Mouse (Mus musculus) E14TG2a.4 (cell line): ENCODE results near the gene Btbd6.

ENCODE experiments used
- H3K27me3 ChIP-seq: 2 replicates; pipeline ENCODE4 v1.6.1; 2014; ENCODE audit warnings: low read length, control low read depth; ENCODE audit not compliant: insufficient read depth
- H3K36me3 ChIP-seq: 2 replicates; pipeline ENCODE4 v1.6.1; 2014; ENCODE audit warnings: low read length, control low read depth; ENCODE audit not compliant: insufficient read depth
- H3K4me1 ChIP-seq: replicated peaks from 2 replicates; pipeline ENCODE4 v1.6.1; 2014; ENCODE audit warnings: low read depth, low read length, control low read depth
- H3K4me3 ChIP-seq: replicated peaks from 2 replicates; pipeline ENCODE4 v1.5.1; 2014; ENCODE audit warnings: mild to moderate bottlenecking, low read length
- H3K9me3 ChIP-seq: 2 replicates; pipeline ENCODE4 v1.6.1; 2014; ENCODE audit warnings: low read length, control low read depth
- CTCF ChIP-seq: conservative IDR thresholded peaks from 2 replicates; pipeline ENCODE4 v1.5.1; 2014; ENCODE audit warnings: low read length
- NANOG ChIP-seq: IDR thresholded peaks from 2 replicates; pipeline ENCODE4 v1.6.1; 2014; ENCODE audit warnings: borderline replicate concordance, low read length, mixed read lengths
- POU5F1 ChIP-seq: IDR thresholded peaks from 2 replicates; pipeline ENCODE4 v1.6.1; 2014; ENCODE audit warnings: low read length, borderline replicate concordance

Btbd6 gene

GRCm38 (mm10) chr12:112938873-112939565, 37.3 kb upstream of the Btbd6 start:
- H3K4me3 ChIP-seq, result peak overlapping the region; percentile 10; the same call in 1 of the 2 replicates

DNA sequence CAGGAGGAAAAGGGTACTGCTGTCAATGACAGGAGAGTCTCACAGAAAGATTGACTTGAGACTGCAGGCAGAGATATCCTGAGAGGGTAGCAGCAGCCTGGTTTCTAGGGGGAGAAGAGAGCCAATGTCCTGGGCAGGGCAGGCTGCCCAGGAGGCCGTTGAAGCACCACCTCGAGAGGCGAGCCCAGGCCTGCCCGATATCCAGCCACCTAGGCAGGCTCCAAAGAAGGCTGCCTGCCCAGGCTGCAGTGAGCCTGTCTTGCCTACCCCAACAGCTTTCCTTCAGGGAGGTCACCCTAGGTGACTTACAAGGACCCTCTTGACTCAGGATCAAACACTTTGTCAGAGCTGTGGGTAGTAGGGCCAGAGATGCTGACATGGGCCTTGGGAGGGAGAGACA, 36.0 kb upstream of the Btbd6 start:
- TF ChIP-seq NANOG, result no peak
- TF ChIP-seq POU5F1, result no peak
- TF ChIP-seq CTCF, result no peak
- Histone ChIP-seq H3K36me3 (peaks cover 11% of the 10 kb centered on the region), H3K4me1 (peaks cover 51% of the 10 kb centered on the region), H3K4me3 (no peak overlapping the region), H3K9me3 (no peaks in the 10 kb centered on the region), H3K27me3 (peaks cover 9% of the 10 kb centered on the region)

More at GRCm38 (mm10) chr12:112938873-112939565, 37.3 kb upstream of the Btbd6 start:
- H3K27me3 ChIP-seq, result peaks cover 9% of the 10 kb centered on the region
- H3K9me3 ChIP-seq, result no peaks in the 10 kb centered on the region
- TF ChIP-seq NANOG (no peak), CTCF (no peak)
- H3K36me3 ChIP-seq, result peaks cover 12% of the 10 kb centered on the region
- H3K4me1 ChIP-seq, result peaks cover 46% of the 10 kb centered on the region

- peaks cover 55% of the 10 kb centered on the region for H3K4me1 ChIP-seq
- H3K27me3 ChIP-seq, result peaks cover 9% of the 10 kb centered on the region
- peaks cover 6% of the 10 kb centered on the region for H3K36me3 ChIP-seq
- peak overlapping the region; percentile 78 for H3K4me3 ChIP-seq
- H3K9me3 ChIP-seq, result no peaks in the 10 kb centered on the region
- no peak for TF ChIP-seq NANOG
- no peak for TF ChIP-seq CTCF
- no peak for TF ChIP-seq POU5F1
These were observed 35.6 kb upstream of the Btbd6 start for GRCm38 (mm10) chr12:112940710-112941109.

- TF ChIP-seq CTCF, result no peak
- no peak for TF ChIP-seq POU5F1
- TF ChIP-seq NANOG, result no peak
- Histone ChIP-seq H3K36me3 (peaks cover 5% of the 10 kb centered on the region; the same call in 1 of the 2 replicates), H3K4me1 (peaks cover 59% of the 10 kb centered on the region)
These were observed 35.0 kb upstream of the Btbd6 start for GRCm38 (mm10) chr12:112941156-112941775.

DNA sequence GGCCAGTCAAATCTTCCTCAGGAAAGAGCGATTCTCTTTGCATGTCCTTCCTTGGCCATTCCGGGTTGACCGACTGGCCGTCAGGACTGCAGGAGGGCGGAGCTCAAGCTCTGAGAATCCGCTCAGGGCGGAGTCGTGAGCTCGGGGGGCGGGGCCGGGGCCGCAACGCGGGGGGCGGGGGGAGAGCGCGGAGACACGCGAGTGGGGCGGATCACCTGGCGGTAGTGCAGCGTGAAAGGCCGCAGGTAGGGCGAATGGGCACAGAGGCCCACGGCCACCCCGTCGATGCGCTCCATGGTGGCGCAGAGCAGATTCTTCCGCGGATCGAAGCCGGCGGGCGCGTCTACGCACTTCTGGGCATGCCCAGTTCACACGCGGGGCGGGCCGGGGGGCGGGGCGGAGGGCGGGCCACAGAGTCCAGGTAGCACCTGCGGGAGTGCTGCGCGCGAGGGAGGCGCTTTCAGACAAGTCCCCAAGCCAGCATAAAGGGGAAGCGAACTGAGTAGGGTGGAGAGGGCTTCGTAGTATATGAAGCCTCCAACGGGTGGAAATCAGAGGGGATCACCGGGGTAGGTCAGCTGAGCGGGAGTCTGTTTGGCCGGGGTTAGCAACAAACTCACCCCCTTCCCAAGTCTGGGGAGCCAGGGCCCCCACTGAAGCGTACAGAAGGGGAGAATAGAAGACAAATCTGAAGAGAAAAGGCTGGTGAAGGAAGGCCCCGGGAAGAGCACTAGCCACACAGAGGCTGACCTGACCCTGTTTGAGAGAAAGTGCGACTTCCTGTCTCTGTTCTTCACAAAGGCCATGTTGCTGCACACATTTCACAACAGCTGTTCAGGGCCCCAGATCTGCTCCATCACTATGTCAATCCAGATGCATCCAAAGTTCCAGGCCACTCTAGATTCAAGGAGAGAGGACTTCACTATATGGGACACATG, 34.2 kb upstream of the Btbd6 start, which contains the start of gene Nudt14:
Gene Nudt14, minus strand, starts transcription at position 349 of the 938 bp plus-strand sequence.
- H3K36me3 ChIP-seq, result peaks cover 5% of the 10 kb centered on the region; the same call in 1 of the 2 replicates
- peaks cover 12% of the 10 kb centered on the region for H3K27me3 ChIP-seq
- H3K9me3 ChIP-seq, result no peaks in the 10 kb centered on the region
- H3K4me3 ChIP-seq, result peak within 1 kb of the TSS; percentile 78
- H3K4me1 ChIP-seq, result peaks cover 67% of the 10 kb centered on the region
- TF ChIP-seq NANOG (no peak), POU5F1 (no peak), CTCF (no peak)

More at GRCm38 (mm10) chr12:112941156-112941775, 35.0 kb upstream of the Btbd6 start:
- Histone ChIP-seq H3K4me3 (peak overlapping the region; percentile 78), H3K9me3 (no peaks in the 10 kb centered on the region), H3K27me3 (peaks cover 12% of the 10 kb centered on the region)

DNA sequence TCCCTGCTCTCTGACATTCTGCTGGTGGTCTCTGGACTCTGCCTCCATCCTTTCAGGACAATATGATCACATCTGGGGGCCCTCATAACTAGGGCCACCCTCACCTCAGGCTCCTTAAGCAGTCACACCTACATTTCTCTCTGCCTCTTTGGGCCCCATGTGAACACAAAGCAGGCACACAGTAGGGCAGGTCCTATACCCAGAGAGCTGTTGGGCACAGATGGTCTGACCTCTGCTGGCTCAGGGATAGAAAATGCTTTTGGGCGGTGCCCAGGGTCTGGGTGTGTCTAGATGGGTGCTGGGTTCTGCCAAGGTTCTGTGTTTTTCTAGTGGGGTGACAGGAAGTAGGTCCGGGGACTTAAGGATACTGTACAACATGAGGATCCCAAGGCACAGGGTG, 32.6 kb upstream of the Btbd6 start:
- Histone ChIP-seq H3K9me3 (no peaks in the 10 kb centered on the region), H3K4me3 (no peak overlapping the region), H3K27me3 (peaks cover 16% of the 10 kb centered on the region), H3K36me3 (no peaks in the 10 kb centered on the region), H3K4me1 (peaks cover 70% of the 10 kb centered on the region)
- TF ChIP-seq CTCF (no peak), POU5F1 (no peak)

DNA sequence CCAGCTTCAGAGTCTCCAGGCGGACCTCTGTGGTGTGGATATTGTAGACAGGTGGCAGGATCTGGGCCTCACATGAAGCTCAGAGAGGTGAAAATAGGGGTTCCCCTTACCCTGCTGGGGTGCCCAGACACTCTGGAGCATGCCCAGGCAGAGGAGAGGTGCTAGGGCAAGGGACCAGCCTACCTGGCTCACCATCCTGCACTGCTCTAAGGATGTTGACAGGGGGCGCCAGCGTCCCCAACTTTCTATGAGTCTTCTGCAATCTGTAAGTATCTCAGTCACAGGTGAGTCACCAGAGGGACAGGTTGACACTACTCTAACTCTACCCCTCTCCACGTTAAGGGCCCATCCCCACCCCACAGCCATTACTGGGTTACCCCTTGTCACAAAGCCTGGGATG, 29.0 kb upstream of the Btbd6 start:
- peak; percentile 58 for TF ChIP-seq CTCF
- no peak for TF ChIP-seq NANOG
- H3K36me3 ChIP-seq, result no peaks in the 10 kb centered on the region
- peak overlapping the region; percentile 45 for H3K4me3 ChIP-seq
- H3K4me1 ChIP-seq, result peaks cover 61% of the 10 kb centered on the region
- H3K9me3 ChIP-seq, result no peaks in the 10 kb centered on the region
- H3K27me3 ChIP-seq, result peaks cover 52% of the 10 kb centered on the region

DNA sequence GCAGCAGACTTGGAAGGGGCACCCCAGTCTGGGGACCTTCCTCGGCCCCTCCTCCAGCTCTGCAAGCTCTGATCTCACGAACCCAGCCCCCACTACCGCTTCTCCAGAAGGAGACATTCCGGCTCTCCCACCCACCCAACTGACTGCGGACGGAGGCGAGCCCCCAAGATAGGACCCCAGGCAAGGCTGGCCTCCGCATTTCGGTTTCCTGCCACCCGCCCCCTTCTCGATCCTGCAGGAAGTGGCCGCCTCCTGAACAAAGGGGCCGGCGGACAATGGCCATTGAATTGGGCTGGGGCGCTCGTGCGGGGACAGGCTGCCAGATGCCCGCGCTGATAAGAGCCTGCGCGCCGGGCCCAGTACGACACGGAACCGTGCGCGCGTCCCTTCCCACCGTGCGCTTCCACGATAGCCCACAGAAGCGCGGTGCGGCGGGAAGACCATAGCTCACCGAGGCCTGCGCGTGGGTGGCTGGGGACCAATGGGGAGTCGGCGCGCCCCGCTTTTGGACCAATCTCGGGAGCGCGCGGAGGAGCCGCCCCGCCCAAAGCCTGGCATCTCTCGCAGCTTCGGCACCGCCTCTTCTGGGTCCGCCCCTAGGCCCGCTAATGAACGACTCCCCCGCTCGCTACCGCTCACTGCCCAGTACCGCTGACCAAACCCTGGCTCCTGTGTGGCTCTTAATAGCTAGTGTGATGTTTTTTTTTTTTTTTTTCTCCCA, 26.1 kb upstream of the Btbd6 start:
- Histone ChIP-seq H3K9me3 (no peaks in the 10 kb centered on the region), H3K36me3 (0 out of 2 replicates have a peak, but pooled peaks cover 6% of the 10 kb centered on the region), H3K4me3 (peak overlapping the region; percentile 89), H3K27me3 (peaks cover 46% of the 10 kb centered on the region), H3K4me1 (peaks cover 54% of the 10 kb centered on the region)
- TF ChIP-seq POU5F1, result no peak
- TF ChIP-seq NANOG, result no peak
- TF ChIP-seq CTCF, result no peak
